Mouse (Mus musculus) 3T3-L1 (cell line): ENCODE results near the gene Rarres2.

ENCODE experiments used
- DNase-seq: peaks from one replicate; pipeline ENCODE4 v3.0.0-alpha.2; 2015; ENCODE audit warnings: low read depth, low spot score

Gene Rarres2

DNA sequence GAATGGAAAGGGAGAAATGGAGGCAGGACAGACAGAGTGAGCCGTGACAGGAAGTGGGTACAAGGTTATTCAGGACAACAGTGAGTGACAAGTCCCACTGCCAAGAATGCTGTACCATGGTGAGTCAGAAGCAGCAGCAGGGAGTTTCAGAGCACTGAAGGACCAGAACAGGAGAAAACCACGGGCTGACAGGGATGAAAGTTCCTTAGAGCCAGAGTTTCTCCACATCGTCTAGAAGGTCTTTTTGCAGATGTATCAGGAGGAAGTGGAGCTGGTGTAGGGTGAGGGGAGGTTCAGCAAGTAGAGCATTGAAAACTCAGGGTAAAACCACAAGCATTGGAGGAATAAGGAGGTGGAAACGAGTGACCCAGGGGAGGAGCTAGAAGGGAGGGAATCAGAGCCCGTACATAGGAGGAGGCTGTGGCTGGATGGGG is 6.6 kb upstream of the Rarres2 start:
- DNase-seq, result peak; percentile 88

- DNase-seq, result peak; percentile 57
Observed at GRCm38 (mm10) chr6:48578736-48579135, 6.1 kb upstream of the Rarres2 start.

- DNase-seq, result no peak
Observed at GRCm38 (mm10) chr6:48573981-48574380, 1.4 kb upstream of the Rarres2 start.

GRCm38 (mm10) chr6:48573280-48573679 is 691 bp upstream of the Rarres2 start:
- DNase-seq, result no peak

GRCm38 (mm10) chr6:48572014-48572413 is 575 bp downstream of the Rarres2 start:
- no peak for DNase-seq

- no peak for DNase-seq
Observed at GRCm38 (mm10) chr6:48569065-48569807, 3.4 kb downstream of the Rarres2 start.

DNA sequence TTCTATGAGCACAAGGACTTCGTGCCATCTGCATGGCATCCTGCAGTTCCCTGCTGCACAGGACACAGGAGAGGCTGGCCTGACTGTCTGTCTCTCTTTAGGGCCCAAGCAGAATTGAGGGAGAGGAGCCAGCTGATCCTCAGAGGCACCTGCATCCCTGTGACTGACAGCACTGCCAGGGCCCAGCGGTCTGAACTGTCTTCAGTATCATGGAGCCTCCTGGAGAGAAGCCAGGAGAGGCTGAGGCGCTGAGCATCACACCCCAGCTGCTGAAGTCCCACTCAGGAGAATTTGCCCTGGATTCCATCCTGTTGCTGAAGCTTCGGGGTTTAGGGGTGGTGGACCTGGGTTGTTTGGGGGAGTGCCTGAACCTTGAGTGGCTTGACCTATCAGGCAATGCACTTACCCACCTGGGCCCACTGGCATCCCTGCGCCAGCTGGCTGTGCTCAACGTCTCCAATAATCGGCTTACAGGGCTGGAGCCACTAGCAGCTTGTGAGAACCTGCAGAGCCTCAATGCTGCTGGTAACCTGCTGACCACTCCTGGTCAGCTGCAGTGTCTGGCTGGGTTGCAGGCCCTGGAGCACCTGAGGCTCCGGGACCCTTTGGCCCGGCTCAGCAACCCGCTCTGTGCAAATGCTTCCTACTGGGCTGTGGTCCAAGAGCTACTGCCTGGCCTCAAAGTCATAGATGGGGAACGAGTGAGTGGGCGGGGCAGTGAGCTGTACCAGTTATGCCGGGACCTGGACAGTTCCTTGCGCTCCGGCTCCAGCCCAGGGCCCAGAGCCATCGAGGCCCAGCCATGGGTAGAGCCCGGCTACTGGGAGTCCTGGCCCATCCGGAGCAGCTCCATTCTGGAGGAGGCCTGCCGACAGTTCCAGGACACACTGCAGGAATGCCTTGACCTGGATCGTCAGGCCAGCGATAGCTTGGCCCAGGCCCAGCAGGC is 4.3 kb downstream of the Rarres2 start:
- no peak for DNase-seq

- peak; percentile 71 for DNase-seq
Observed at GRCm38 (mm10) chr6:48566312-48566711, 6.3 kb downstream of the Rarres2 start.

DNA sequence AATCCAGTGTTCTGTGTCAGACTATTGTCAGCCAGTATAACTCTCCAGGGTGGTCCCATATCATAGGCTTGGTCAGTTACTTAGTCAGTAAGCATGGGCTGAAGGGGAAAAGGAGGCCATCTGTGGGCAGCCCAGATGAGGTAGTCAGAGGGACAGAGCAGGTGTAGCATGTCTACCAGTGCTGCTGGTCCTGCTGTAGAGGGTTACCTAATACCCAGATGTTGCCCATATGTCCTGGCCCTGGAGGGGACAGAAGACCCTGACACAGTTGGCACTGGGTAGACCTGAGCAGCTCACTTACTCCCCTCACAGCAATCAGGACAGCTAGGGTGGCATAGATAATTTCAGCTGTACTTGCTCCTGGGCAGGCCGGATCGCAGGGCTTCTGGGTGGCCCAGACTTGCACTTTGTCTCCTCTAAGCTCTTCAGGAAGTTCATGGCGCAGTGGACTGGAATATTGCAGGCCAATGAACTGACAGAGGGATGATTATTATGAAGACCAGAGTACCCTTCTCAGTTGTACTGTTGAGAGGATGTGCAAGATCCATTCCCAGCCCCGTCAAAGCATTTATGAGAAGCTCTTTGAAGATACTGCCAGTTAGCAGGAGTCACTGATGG is 6.8 kb downstream of the Rarres2 start:
- no peak for DNase-seq

DNA sequence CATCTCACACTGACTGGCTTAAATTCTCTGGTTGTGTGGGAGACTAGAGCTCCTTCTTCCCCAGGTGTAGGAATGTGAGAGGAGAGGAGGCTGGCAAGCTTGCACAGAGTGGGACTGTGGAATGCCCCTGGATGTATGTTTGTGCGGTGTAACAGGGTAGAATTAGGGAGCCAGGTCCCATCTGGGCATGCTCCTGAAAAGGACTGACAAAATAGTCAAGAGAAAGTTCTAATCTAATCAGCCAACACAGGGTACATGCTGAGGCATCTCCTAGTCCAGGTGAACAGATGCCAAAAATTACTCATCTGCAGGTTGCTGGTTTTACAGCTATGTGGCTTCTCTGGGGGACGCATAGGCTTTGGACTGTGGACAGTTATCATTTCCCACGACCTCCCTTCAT is 16.6 kb downstream of the Rarres2 start:
- DNase-seq, result no peak

GRCm38 (mm10) chr6:48555104-48555890 is 17.3 kb downstream of the Rarres2 start:
- DNase-seq, result peak; percentile 74

GRCm38 (mm10) chr6:48554280-48555103 is 18.1 kb downstream of the Rarres2 start, which contains the start of gene Lrrc61:
TSS of gene Lrrc61 (plus strand) at chr6:48554796.
- DNase-seq, result peak; percentile 97

GRCm38 (mm10) chr6:48553819-48554218 is 18.8 kb downstream of the Rarres2 start:
- DNase-seq, result no peak

- DNase-seq, result peak; percentile 94
Observed at GRCm38 (mm10) chr6:48552918-48553317, 19.7 kb downstream of the Rarres2 start.

DNA sequence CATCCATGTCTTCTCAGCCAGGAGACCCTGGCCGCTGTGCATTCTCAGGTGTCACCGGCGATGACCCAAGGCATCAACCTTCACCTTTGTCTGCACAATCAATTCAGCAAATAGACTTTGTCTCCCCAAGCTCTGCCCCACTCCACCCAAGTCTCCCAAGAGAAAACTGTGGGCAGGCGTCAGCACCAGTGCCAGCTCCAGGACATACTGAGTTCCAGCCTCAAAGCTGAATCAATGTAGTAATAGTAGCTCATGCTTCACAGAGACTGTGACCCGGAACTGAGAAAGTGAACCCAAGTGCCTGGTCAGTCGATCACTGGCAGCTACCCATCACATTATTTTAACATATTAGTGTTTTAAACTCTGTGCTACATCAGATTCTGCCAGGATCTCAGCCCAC is 24.3 kb downstream of the Rarres2 start:
- DNase-seq, result no peak

- DNase-seq, result peak; percentile 74
Observed at GRCm38 (mm10) chr6:48546858-48547257, 25.7 kb downstream of the Rarres2 start.

- DNase-seq, result peak; percentile 57
Observed at GRCm38 (mm10) chr6:48546271-48546670, 26.3 kb downstream of the Rarres2 start.

DNA sequence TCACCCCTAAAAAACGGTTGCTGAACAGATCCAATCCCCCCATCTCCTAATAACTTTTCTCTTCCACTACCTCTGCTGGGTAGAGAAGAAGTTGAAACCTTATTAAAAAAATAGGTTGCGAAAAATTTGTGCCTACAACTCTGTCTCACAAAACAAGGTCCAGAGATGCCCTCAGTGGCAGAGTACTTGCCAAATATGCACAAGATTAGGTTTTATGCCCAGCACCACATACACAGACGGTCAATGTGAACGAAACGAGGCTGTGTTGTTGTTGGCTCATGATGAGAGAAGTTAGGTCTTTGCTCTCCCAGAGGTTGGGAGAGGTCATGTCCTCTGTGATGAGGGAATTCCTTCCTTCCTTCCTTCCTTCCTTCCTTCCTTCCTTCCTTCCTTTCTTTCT is 27.3 kb downstream of the Rarres2 start:
- DNase-seq, result no peak

GRCm38 (mm10) chr6:48542631-48543030 is 30.0 kb downstream of the Rarres2 start:
- DNase-seq, result peak; percentile 66
